Mouse (Mus musculus) liver, postnatal 0 days (tissue): Measurements from ENCODE around the gene Btbd9.

Source experiments
- CTCF ChIP-seq: sonication (generic); IDR thresholded peaks from 2 replicates; pipeline ENCODE4 v1.5.1; 2016; ENCODE audit warnings: antibody characterized with exemption, low read depth
- EP300 ChIP-seq: IDR thresholded peaks from 2 replicates; pipeline ENCODE4 v1.6.1; 2016; ENCODE audit warnings: antibody characterized with exemption, low read depth, mild to moderate bottlenecking

DNA sequence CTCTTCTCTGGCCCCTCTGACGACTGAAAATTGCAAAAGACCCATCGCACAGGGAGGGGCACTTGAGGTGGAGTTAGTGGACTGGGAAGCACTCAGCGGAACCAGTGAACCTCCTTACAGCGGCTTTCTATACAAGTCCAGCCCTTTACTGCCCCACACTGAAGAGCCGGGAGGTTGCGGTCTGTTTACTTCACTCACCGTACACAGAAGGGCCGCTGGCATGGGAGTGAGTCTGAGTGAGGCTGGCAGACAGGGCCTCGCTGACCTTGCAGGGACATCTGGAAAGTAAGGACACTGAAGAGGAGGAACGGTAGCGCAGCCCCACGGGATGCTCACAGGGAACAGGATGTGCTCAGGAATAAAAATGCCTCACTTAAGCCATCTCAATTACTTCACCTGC lies 120.0 kb downstream of the Btbd9 start:
- TF ChIP-seq CTCF (no peak), EP300 (no peak)
